Mouse (Mus musculus) layer of hippocampus, adult 8-10 months (tissue): ENCODE data around the gene Dhx8. TPM values are rescaled to one million over a fixed set of nuclear protein-coding genes. Genes with fewer than 3 reads are reported as not detected.

ENCODE experiments used
- DNase-seq, 2 experiments: peaks; one replicate each; pipeline ENCODE4 v3.0.0; 2022; ENCODE audit warnings: low spot score in 2 of 2
- total RNA-seq, 4 experiments: library from RNA; stranded (reverse); gene quantifications; 2 replicates each; pipeline ENCODE4 v1.2.4; 2022

Dhx8 gene
- total RNA-seq, 4 experiments from 2014 or later, result 31.2 to 38.3 (median 35.3) TPM

DNA sequence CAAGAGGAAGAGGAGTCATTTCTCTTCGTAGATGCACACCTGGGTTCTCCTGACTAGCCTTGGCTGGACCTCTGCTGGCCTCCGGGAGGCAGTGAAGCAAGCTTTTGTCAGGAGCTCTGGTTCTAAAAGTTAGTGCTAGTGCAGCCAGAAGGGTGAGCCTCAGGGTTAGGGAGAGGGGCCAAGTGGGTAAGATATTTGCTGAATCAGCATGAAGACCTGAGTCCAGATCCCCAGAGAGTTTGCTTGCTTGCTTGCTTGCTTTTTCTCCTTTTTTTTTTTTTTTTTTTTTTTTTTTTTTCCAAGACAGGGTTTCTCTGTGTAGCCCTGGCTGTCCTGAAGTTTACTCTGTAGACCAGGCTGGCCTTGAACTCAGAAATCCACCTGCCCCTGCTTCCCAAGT is 64.6 kb downstream of the Dhx8 start:
- DNase-seq, result no peak

GRCm38 (mm10) chr11:101798083-101798482 is 65.4 kb downstream of the Dhx8 start:
- no peak for DNase-seq

GRCm38 (mm10) chr11:101801386-101801785 is 68.7 kb downstream of the Dhx8 start:
- no peak for DNase-seq

DNA sequence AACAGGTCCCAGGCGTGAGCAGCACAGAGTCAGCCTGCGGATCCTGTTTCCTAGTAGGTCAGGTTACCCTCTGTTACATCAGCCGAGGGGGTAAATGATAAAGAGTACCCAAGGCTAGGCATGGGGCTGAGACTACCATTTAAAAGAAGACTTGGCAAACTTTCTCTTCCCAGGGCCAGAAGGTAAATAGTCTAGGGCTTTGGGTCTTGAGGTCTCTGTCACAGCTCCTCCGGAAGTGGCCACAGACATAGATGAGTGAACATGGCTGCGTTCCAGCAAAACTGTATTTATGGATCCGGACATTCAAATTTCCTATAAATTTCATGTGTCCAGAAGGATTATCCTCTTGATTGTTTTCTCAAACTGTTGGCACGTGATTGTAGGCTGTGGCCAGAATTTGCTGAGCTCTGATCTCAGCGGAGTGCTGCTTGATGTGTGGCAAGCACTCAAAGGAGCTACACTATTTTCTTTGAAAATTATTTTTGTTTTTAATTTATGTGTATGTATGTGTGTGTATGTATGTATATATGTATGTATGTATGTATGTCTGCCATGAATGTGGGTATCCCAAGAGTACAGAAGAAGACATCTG is 72.5 kb downstream of the Dhx8 start:
- no peak for DNase-seq

DNA sequence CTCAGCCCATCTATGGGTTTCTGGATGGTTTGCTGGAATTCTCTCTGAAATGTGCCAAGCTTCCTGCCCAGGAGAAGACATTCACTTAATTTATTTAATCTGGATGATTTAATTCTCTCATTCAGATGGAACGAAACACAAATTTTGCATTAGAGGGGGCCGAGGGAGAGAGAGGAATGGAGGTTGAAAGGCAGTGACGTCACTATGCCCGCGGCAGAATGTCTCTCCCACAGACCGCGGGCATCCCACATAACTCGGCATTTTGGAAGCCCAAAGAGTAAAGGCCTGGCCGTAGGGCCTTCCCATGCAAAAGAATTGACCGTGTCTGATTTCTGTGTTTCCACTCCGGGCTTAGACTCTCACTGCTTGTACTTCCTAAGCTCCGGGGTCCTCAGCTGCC is 74.0 kb downstream of the Dhx8 start:
- no peak for DNase-seq

DNA sequence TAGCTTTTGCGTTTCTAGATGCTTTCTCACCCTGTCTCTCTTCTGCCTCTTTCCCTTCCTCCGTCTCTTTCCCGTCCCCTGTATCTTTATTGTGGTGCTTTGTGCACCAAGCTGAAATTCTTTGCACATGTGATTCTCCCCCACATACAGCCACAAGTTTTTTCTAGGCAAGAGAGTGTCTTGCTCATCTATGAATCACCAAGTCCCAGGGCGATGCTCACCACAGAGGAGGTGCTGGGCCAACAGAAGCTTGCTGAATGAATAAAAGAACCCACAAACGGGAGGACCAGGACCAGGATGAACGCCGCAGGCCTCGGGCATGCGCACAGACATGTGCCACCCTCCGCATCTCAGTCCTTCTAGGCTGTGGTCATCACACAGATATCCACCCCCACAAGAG is 74.5 kb downstream of the Dhx8 start:
- no peak for DNase-seq

GRCm38 (mm10) chr11:101809060-101809828 is 76.5 kb downstream of the Dhx8 start:
- DNase-seq, result no peak

DNA sequence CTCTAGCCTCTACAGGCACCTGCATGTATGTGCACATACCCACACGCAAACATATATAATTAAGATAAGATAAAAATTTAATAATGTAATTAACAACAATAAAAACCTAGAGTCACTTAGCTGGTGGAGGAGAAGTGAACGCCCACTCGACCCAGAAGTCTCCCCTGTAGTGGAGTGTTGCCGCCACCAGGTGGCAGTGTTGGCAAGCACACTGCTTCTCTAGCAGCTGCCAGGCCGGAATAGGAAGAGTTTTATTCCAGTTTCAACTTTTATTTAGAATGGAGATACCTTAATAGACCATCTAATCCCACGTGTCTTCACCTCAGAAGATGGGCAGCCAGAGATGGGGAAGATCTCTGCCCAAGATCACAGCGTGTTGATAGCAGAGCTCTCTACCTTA is 80.5 kb downstream of the Dhx8 start:
- peak; percentile 60 to 82 for DNase-seq

- peak; percentile 49 to 79 for DNase-seq
These were observed 81.8 kb downstream of the Dhx8 start for GRCm38 (mm10) chr11:101814375-101815102.

GRCm38 (mm10) chr11:101815103-101816085 is 82.7 kb downstream of the Dhx8 start:
- DNase-seq, result no peak

Other genes starting within 250 kb of the Dhx8 start
- 1 to 10 TPM in 3 of 4 experiments, under 1 TPM in 1; 0.83 to 2.0 (median 1.4) TPM for gene Brca1, start 181.0 kb upstream of the Dhx8 start, total RNA-seq
- 100 to 1,000 TPM; 125 to 154 (median 137) TPM for gene Nbr1, start 180.8 kb upstream of the Dhx8 start, total RNA-seq
- 1 to 10 TPM; 1.6 to 4.4 (median 3.3) TPM for gene Tmem106a, start 150.7 kb upstream of the Dhx8 start, total RNA-seq
- not detected for gene Gm11634, start 133.7 kb upstream of the Dhx8 start, total RNA-seq
- gene Rdm1, start 105.7 kb upstream of the Dhx8 start, total RNA-seq, result 10 to 100 TPM in 3 of 4 experiments, 1 to 10 TPM in 1; 9.3 to 16.1 (median 11.0) TPM
- 10 to 100 TPM; 11.8 to 21.0 (median 17.4) TPM for gene Arl4d, start 67.4 kb upstream of the Dhx8 start, total RNA-seq
- 10 to 100 TPM in 3 of 4 experiments, 1 to 10 TPM in 1; 9.8 to 17.3 (median 12.6) TPM for gene Etv4, start 52.5 kb downstream of the Dhx8 start, total RNA-seq
- 1 to 10 TPM in 1 of 4 experiments, under 1 TPM in 3; 0.86 to 1.1 (median 0.87) TPM for gene Meox1, start 161.5 kb downstream of the Dhx8 start, total RNA-seq
- gene Sost, start 234.1 kb downstream of the Dhx8 start, total RNA-seq, result under 1 TPM in 1 of 4 experiments, not detected in 3; 0.22 TPM